Mouse (Mus musculus): ENCODE data around the gene Ppfia2.

DNA sequence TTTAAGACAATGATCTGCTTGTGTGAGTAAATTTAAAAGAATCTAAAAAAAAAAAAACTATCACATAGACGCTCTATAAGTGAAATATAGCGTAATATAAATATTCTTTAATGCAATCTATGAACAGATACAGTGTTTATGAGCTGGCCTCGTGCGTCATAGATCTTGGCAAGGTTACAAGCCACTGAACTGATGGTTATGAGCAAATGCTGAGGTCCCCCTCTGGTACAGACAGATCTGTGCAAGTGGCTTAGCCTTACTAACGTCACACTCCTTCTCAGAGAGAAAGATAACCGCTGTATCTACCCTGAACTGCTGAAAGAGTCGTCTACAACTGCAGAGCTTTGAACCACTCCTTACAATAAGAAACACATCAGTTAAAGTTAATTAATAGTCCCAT lies 293.6 kb downstream of the Ppfia2 start:
- TF ChIP-seq CTCF (IDR thresholded peaks at IDR 0.05; ENCODE audit: extremely low read depth, insufficient read depth, insufficient read length, insufficient replicate concordance) (no peak), POLR2A (IDR thresholded peaks at IDR 0.05; ENCODE audit: low read depth, low read length) (no peak)

All from spleen, adult 2 months (tissue).